Mouse (Mus musculus): Measurements from ENCODE around the gene Pard3.

DNA sequence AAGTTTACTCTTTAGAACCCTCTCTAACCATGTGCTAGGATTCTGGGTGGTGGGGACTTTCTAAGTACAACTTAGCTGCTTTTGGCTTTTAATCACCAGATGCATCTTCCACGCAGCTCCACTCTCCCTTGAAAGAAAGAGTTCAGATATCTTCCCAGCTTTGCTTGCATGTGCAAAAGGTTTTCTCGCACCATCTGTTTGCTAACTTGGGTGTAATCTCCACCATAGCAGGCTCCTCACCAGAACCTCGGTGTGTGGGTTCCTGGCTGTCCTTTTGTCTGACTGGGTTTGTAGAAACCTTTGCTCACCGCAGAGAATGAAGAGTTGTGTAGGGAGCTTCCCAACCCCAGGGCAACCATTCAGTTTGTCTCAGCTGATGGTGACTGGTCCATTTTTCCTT, 462.0 kb downstream of the Pard3 start:
- no peak for TF ChIP-seq CTCF (IDR thresholded peaks at IDR 0.05; ENCODE audit: borderline replicate concordance, insufficient read depth, low read depth, low read length)
- no peak for TF ChIP-seq POLR2A (IDR thresholded peaks at IDR 0.05; ENCODE audit: borderline replicate concordance, insufficient read depth, low read length)

Data from cerebellum, adult 2 months (tissue).